Mouse (Mus musculus) lung, adult 2 months (tissue): ENCODE results near the gene Pitx1.

Experiments used
- CTCF ChIP-seq: fragments of 200-500 bp; IDR thresholded peaks from 2 replicates; pipeline ENCODE4 v1.5.1; 2011; ENCODE audit warnings: mild to moderate bottlenecking, low read length, control low read depth; ENCODE audit not compliant: insufficient read depth
- POLR2A ChIP-seq: fragments of 200-500 bp; IDR thresholded peaks from 2 replicates; pipeline ENCODE4 v1.6.1; 2011; ENCODE audit warnings: low read depth, mild to moderate bottlenecking, control low read depth, low read length, borderline replicate concordance; ENCODE audit errors: extremely low read depth

DNA sequence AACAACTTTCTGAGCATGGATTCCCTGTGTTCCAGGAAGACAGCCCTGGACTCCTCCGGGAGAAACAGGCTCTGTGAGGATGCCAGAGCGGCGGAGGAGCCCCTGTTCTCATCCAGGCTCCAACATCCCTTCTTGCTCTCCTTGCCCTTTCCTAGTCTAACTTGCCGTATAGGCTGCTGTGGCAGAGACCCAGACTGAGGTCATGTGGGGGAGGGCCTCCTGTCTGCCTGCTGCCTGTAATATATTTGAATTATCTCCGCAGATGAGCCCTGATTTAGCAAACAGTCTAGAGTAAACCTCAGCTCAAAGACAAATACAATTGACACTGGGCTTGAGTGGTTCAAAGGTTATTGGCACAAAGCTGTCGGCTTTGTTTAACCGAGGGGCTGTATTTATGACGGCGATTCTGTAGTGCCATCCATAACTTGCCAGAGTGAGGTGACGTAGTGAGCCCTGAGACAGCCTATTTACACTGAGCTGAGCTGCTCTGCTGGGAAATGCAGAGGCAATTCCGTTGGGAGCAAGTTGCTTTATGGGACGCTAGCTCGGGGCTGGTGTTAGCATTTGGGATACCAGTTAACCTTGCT, 12.7 kb upstream of the Pitx1 start:
- no peak for TF ChIP-seq POLR2A
- no peak for TF ChIP-seq CTCF
